Mouse (Mus musculus): Measurements from ENCODE around the gene Zfp637.

DNA sequence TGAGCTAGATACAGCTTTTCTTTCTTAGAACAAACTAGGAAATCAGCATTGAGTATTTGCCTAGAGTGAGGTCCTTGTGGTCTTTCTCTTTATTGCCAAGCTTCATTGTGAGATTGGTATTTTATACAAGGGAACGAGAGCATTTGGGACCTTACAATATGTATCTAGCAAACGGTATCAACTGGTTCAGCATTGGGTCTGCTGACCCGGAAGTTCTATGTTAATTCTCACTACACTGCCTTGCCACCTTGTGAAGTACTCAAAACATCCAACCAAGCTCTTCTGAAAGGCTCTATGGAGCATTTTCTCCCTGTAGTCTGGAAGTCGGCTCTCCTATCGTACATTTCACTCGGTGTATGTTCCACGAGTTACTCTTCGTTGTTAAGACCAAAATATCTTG lies 22.8 kb downstream of the Zfp637 start:
- TF ChIP-seq CTCF (IDR thresholded peaks at IDR 0.05; ENCODE audit: low read depth) (no peak), EP300 (IDR thresholded peaks at IDR 0.05; ENCODE audit: low read depth) (no peak)
